Mouse (Mus musculus) hindlimb bud, embryonic 11.5 days (tissue): ENCODE results near the gene Tcta.
"Not testable (repeated sequence)": the region's sequence is repeated elsewhere in the genome, so short reads cannot be mapped to it uniquely, and the experiment has no call there.

Experiments used
- DNase-seq: peaks from one replicate; pipeline ENCODE4 v3.0.0-alpha.2; 2012; ENCODE audit warnings: low read depth, low spot score; ENCODE audit errors: extremely low spot score

Tcta gene

GRCm38 (mm10) chr9:108317572-108317971, 11.6 kb upstream of the Tcta start:
- DNase-seq = no peak

DNA sequence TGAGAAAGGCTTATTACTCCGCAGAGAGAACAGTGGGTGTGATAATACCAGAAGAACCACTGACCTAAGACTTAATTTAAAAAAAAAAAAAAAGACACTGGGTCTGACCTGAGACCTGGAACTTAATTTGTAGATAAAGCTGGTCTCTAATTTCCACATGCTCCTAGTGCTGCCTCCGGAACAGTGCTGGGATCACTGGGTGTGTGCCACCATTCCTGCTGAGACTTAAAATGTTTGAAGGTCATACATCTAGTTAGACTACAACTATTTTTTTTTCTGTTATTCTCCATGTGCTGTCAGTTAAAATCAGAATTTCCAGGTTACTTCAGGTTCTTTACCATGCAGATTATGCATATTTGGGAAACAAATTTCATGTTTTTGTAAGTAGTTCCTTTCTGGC, 2.2 kb upstream of the Tcta start:
- DNase-seq = no peak

DNA sequence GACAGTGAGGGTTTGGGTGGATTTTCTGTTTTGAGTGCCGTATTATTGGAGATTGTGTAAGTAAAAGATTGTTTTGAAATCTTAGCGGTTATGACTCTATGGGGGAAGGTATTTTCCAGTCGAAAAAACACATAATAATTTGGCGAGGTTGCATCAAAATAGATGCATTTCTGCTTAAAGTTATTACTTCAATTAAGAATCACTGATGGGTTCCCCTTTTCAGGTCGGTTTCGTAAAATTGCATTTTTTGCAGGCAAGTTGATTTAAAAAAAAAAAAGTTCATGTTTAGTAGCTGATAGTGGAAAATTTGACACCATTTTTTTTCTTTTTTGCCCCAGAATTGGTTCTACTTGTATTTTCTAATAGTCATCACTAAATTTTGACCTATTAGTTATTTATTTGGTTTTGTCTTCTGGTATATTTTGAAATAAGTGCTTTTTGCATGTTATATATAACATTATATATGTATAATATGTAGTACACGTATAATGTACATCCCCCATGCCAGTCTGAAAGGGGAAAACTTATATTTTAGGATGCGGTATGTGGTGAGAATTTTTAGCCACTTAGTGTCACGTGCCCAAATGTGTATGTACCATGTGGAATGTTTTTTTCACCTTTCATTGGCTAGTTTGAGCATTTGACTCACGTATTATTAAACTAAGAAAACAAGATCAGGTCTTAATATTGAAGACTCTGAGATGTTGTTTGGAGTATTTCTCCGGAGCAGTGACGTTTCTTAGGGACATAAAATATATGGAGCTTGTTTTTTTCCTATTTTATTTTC, 1.3 kb upstream of the Tcta start:
- DNase-seq = no peak

- no peak for DNase-seq
Observed at GRCm38 (mm10) chr9:108306571-108306980, 616 bp upstream of the Tcta start.

- DNase-seq = no peak
Observed at GRCm38 (mm10) chr9:108305170-108305569, 790 bp downstream of the Tcta start.

DNA sequence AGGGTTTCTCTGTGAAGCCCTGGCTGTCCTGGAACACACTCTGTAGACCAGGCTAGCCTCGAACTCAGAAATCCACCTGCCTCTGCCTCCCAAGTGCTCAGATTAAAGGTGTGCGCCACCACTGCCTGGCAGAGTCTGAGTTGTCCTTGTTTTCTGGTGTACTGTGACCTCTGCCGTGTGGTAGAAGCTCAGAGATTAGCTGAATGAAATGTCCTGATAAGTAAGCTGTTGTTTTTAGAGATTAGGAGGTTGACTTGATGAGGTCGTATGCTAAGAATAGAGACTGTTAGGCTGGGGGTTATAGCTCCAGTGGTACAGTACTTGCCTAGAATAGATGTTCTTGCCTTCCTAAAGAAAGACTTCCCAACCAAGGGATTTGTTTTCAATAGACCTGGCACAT, 1.2 kb downstream of the Tcta start:
- DNase-seq = no peak

- no peak for DNase-seq
Observed at GRCm38 (mm10) chr9:108301853-108302252, 4.1 kb downstream of the Tcta start.

DNA sequence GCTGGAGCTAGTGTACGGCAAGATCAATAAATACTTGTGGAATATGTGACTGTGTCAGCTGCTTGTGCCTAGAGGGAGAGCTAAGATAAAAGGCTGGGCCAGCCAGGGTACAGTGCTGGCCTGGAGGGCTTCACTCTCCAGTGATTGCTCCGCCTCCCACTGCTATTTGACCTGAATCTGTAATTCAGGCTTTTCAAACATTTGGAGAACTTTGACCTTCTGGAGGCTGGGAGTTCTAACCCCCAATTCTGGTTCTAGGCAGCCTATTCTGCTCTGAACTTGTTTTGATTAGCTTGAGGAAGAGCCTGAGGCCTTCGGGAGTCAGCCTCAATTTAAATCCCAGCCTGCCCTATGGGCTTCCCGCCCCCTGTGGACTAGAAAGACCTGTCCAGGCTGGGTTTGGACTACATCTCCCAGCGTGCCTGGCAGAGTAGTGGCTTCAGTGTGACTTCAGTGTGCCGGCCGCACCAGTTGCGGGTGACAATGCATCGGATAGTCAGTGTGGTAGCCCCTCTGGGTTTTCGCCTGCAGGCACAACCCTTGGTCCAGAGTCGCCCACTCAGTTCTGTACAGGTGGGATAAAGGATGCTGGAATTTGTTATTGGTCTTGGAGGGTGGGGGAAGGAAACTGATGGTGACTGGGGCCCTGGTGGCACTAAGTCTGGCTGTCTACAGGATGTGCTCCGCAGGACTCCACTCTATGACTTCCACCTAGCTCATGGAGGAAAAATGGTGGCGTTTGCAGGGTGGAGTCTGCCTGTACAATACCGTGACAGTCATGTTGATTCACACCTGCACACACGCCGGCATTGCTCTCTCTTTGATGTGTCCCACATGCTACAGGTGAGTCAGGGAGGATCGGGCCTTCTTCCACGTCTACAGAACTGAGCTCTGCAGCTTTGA, 9.3 kb downstream of the Tcta start, which contains the start of gene Amt:
Gene Amt (plus strand): TSS at position 401 of the 903 bp plus-strand sequence.
- DNase-seq = no peak

- no peak for DNase-seq
Observed at GRCm38 (mm10) chr9:108290773-108291172, 15.2 kb downstream of the Tcta start.

DNA sequence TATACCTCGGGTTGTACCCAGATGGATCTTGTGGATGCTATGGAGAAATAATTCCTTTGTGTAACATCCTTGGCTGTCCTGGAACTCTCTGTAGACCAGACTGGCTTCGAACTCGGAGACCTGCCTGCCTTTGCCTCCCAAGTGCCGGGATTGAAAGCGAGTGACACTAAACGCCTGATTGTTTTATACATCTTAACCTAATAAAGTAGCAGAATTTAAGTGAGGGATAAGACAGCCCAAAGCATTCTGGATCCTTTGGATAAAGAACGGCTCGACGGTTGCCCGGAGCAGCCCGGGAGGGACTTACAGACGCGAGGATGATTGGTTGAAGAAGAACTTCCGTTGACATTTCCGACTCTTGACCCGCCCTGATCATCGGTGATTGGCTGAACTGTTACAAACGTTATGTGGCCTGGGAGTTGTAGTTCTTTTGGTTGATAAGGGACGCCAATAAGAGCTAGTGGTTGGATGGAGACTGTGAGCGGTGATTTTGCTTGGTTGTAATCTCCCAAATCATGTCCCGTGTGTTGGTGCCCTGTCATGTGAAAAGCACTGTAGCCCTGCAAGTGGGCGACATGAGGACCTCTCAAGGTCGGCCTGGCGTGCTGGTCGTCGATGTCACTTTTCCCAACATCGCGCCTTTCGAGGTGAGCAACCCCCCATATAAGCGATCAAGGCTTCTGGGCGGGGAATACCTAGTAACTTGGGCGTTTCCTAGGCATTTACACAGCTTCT, 15.8 kb downstream of the Tcta start, which contains the start of gene Nicn1:
Gene Nicn1 (plus strand): TSS at position 414 of the 735 bp plus-strand sequence.
- DNase-seq = peak; percentile 92

DNA sequence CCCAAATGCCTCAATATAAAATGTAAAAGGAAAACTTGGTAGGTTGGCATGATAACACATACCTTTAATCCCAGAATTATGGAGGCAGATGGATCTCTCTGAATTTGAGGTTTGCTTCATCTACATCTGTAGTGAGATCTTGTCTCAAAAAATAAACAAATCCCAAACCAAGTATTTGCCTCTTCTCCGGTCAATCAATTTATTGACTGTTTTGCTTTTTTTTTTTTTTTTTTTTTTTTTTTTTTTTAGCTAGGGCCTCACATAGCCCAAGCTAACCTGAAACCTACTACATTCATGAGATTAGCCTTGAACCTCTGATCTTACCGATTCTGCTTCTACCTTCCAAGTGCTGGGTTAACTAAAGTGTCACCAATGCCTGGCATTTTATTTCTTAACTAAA, 16.6 kb downstream of the Tcta start:
- DNase-seq = no peak

DNA sequence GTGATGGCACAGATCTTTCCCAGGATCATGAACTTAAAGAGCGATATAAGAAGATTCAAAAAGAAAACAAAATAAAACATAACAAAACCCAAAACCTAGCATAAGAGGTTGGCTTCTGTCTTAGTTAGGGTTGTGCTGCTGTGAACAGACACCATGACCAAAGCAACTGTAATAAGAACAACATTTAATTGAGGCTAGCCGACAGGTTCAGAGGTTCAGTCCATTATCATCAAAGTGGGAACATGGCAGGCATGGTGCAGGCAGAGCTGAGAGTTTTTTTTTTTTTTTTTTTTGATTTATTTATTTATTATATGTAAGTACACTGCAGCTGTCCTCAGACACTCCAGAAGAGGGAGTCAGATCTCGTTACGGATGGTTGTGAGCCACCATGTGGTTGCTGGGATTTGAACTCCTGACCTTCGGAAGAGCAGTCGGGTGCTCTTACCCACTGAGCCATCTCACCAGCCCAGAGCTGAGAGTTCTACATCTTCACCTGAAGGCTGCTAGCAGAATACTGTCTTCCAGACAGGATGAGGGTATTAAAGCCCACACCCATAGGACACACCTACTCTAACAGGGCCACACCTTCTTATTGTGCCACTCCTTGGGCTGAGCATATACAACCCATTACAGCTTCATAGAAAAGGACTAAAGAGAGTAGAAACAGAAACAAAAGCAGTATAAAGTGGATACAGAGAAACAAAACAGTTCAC, 18.3 kb downstream of the Tcta start:
- not testable (repeated sequence) for DNase-seq

DNA sequence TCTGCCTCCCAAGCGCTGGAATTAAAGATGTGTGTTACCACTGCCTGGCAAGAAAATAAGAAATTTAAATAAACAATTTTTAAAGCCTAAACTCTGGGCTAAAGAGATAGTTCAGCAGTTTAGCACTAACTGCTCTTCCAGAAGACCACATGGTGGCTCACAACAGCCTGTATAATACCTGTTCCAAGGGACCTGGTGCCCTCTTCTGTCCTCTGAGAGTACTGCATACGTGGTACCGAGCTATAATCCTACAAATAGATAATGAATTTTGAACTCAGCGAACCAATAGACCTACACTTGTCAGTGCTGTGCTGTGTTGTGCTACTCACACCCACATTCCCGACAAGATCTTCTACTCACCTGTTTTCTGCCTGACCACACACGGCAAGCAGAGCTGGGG, 21.6 kb downstream of the Tcta start:
- DNase-seq = no peak

GRCm38 (mm10) chr9:108280071-108280828, 25.7 kb downstream of the Tcta start:
- DNase-seq = no peak

DNA sequence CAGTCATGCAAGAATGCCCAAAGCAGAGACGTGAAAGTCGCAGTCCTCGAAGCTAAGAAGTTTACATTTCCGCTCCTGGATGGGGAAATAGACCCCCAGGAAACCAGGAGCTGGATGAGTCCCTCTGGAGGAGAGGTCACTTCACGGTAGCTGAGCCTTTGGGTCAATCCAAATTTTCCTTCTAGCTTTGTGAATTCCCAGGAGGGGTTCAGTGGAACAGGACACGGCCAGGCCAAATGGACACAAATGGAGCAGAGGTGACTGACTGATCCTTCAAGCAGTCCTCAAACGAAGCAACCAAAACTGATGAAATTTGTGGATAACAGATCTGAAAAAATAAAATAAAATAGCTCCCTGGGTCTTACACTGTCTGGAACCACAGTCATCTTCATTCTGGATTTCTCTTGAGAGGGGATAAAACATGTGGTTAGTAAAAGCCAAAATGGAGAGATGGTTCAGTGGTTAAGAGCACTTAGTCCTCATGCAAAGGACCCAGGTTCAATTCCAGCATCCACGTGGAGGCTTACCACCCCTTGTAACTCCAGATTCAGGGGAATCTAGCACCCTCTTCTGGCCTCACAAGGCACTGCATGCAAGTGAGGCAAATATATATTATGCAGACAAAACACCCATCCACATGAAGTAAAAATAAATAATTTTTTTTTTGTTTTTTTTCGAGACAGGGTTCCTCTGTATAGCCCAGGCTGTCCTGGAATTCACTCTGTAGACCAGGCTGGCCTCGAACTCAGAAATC, 27.1 kb downstream of the Tcta start:
- DNase-seq = no peak

DNA sequence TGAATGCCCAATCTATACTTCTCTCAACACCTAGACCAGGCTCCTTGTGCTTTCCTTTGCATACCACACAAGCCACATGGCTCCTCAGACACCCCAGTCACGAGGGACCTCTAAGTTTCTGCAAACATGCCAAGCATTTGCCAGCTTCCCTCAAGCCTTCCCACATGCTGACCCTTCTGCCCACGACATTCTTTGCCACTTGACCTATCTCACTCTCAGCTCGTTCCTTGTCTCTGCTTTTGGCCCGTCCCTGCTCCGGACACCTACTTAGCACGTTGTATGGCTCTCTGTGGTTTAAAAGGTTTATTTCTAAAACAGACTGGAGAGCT, 30.7 kb downstream of the Tcta start:
- DNase-seq = no peak

DNA sequence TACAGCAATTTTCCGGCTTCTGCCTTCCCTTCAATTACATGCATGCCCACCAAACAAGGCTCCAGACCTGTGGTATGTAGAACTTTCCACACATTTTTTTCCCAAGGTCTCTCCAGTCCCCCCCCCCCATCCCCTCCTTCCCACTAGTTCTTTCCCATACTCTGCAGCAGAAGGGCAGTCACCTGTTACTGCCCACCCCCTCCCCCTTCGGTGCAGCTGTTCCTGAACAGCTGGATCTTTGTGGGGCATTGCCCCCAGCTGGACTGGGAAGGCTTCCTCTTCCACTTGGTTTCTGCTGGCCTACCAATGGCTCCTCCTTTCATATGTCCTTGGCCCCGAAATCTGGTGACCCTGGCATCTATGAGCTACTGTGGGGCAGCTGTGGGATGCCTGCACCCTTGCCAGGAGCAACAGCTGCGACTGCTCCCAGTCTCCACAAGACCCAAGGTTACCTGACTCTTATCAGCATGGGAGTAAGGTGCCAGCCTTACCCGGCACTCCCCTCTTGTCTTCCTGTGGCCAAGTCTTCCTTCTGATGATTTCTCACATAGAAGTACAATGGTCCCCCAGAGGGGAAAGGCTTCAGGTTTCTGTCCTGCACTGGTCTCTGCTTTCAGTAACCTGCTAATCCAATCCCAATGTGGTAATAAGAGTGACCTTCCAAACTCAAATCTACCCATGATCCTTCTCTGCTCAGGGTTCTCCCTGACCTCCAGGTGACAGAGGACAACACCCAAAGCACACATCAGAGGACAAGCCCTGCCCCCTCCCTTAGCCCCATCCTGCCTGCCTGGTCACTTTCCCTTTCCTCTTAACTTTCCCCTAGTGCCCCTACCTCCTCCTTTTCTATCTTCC, 31.3 kb downstream of the Tcta start:
- no peak for DNase-seq

GRCm38 (mm10) chr9:108273485-108273884, 32.5 kb downstream of the Tcta start:
- no peak for DNase-seq
